ENCODE assay signal across 8 mouse cellular contexts in genomic region chr19:58454261-58455060, GRCm38 (mm10). TPM values are rescaled to one million over a fixed set of nuclear protein-coding genes. Genes with fewer than 3 reads are reported as not detected.
DNase-seq lines count a peak whose midpoint lies in the region; TF ChIP-seq lines count a peak whose summit lies in the region.

No protein-coding gene starts in this region.

- peak; percentile 19 to 33 for DNase-seq in cerebellum, adult 2 months
- no peak for DNase-seq in cerebellum, adult 9-11 months
- DNase-seq in embryonic facial prominence, embryonic 10.5 days (ENCODE audit: low spot score): peak; percentile 70
- peak; percentile 52 to 55 for DNase-seq in heart, adult 18-20 months
- peak; percentile 43 for DNase-seq in kidney, adult 2 months
- peak; percentile 76 for DNase-seq in limb, embryonic 10.5 days (ENCODE audit: low spot score)
- DNase-seq in midbrain, embryonic 10.5 days (ENCODE audit: low spot score): peak; percentile 70
- peak; percentile 30 to 77 for DNase-seq in spleen, postnatal 4 days (ENCODE audit: low spot score in 2 of 2)

- no peak overlapping the region for H3K27ac ChIP-seq in cerebellum, adult 2 months (ENCODE audit: insufficient read depth, low read length)
- H3K27ac ChIP-seq in embryonic facial prominence, embryonic 10.5 days (replicated peaks): peak overlapping the region; percentile 72
- no peak overlapping the region for H3K27ac ChIP-seq in kidney, adult 2 months (ENCODE audit: insufficient read depth, low read depth, low read length)
- peak overlapping the region; percentile 75 for H3K27ac ChIP-seq in limb, embryonic 10.5 days
- H3K27ac ChIP-seq in midbrain, embryonic 10.5 days (replicated peaks): peak overlapping the region; percentile 84

- TF ChIP-seq CTCF in cerebellum, adult 2 months (IDR thresholded peaks at IDR 0.05; ENCODE audit: borderline replicate concordance, insufficient read depth, low read depth, low read length): no peak
- no peak for TF ChIP-seq CTCF in kidney, adult 2 months (conservative IDR thresholded peaks at IDR 0.05; ENCODE audit: insufficient read depth, insufficient read length, low read depth, low read length)

- TF ChIP-seq POLR2A in cerebellum, adult 2 months (IDR thresholded peaks at IDR 0.05; ENCODE audit: borderline replicate concordance, insufficient read depth, low read length): no peak
- TF ChIP-seq POLR2A in kidney, adult 2 months (IDR thresholded peaks at IDR 0.05; ENCODE audit: low read depth, low read length): no peak

- peaks cover 12% of the 10 kb centered on the region; the same call in 1 of the 2 replicates for H3K4me1 ChIP-seq in cerebellum, adult 2 months (ENCODE audit: control insufficient read depth, insufficient read depth, low read length)
- H3K4me1 ChIP-seq in embryonic facial prominence, embryonic 10.5 days: peaks cover 65% of the 10 kb centered on the region
- H3K4me1 ChIP-seq in kidney, adult 2 months (ENCODE audit: control insufficient read depth, insufficient read depth, low read length): peaks cover 9% of the 10 kb centered on the region; the same call in 1 of the 2 replicates
- peaks cover 65% of the 10 kb centered on the region for H3K4me1 ChIP-seq in limb, embryonic 10.5 days
- H3K4me1 ChIP-seq in midbrain, embryonic 10.5 days: peaks cover 53% of the 10 kb centered on the region

- 1% methylated on average over 61 of the region's 61 CpGs for WGBS in cerebellum, adult 2 months
- WGBS in embryonic facial prominence, embryonic 10.5 days: under 1% methylated on average over 61 of the region's 61 CpGs
- WGBS in kidney, adult 2 months: under 1% methylated on average over 61 of the region's 61 CpGs
- under 1% methylated on average over 61 of the region's 61 CpGs for WGBS in limb, embryonic 10.5 days
- whole genome bisulfite sequencing in midbrain, embryonic 10.5 days: under 1% methylated on average over 61 of the region's 61 CpGs

- H3K27me3 ChIP-seq in cerebellum, adult 2 months (ENCODE audit: control insufficient read depth, insufficient read depth, low read length): peaks cover 2% of the 10 kb centered on the region; the same call in 1 of the 2 replicates
- peaks cover 96% of the 10 kb centered on the region for H3K27me3 ChIP-seq in embryonic facial prominence, embryonic 10.5 days (replicated peaks; ENCODE audit: low read depth, poor library complexity, severe bottlenecking)
- H3K27me3 ChIP-seq in kidney, adult 2 months (replicated peaks; ENCODE audit: control insufficient read depth, insufficient read depth, low read length): 0 out of 2 replicates have a peak, but pooled peaks cover 3% of the 10 kb centered on the region
- peaks cover 90% of the 10 kb centered on the region for H3K27me3 ChIP-seq in limb, embryonic 10.5 days (ENCODE audit: low read depth, poor library complexity, severe bottlenecking)
- H3K27me3 ChIP-seq in midbrain, embryonic 10.5 days (ENCODE audit: low read depth, poor library complexity, severe bottlenecking): peaks cover 86% of the 10 kb centered on the region

- no peaks in the 10 kb centered on the region for H3K9me3 ChIP-seq in embryonic facial prominence, embryonic 10.5 days
- H3K9me3 ChIP-seq in limb, embryonic 10.5 days (replicated peaks): no peaks in the 10 kb centered on the region
- H3K9me3 ChIP-seq in midbrain, embryonic 10.5 days (replicated peaks): no peaks in the 10 kb centered on the region

- H3K36me3 ChIP-seq in embryonic facial prominence, embryonic 10.5 days (replicated peaks): no peaks in the 10 kb centered on the region
- H3K36me3 ChIP-seq in kidney, adult 2 months (ENCODE audit: control insufficient read depth, insufficient read depth, low read length): no peaks in the 10 kb centered on the region
- H3K36me3 ChIP-seq in limb, embryonic 10.5 days: no peaks in the 10 kb centered on the region
- H3K36me3 ChIP-seq in midbrain, embryonic 10.5 days: no peaks in the 10 kb centered on the region

- peak overlapping the region; percentile 3 for H3K4me3 ChIP-seq in cerebellum, adult 2 months (replicated peaks; ENCODE audit: insufficient read depth, low read depth, low read length)
- peak overlapping the region; percentile 67 for H3K4me3 ChIP-seq in embryonic facial prominence, embryonic 10.5 days
- peak overlapping the region; percentile 47 for H3K4me3 ChIP-seq in kidney, adult 2 months (ENCODE audit: insufficient read depth, low read depth, low read length)
- peak overlapping the region; percentile 62 for H3K4me3 ChIP-seq in limb, embryonic 10.5 days
- H3K4me3 ChIP-seq in midbrain, embryonic 10.5 days: peak overlapping the region; percentile 67

RNA-seq across cellular contexts. Expression of gene Gfra1, which starts 1.2 kb away (rescaled TPM):
- 11.9 and 14.1 TPM in 2 replicates for polyA plus RNA-seq in cerebellum, adult 2 months (2012; rRNA removed)
- 13.4 and 15.4 TPM in 2 replicates for polyA plus RNA-seq in embryonic facial prominence, embryonic 10.5 days (2016; fragmentation: Nextera tagmentation; extraction: Ambion mirVana)
- total RNA-seq in heart, adult 18-20 months (2021): 1 to 10 TPM; 4.9 TPM
- polyA plus RNA-seq in kidney, adult 2 months (2012; rRNA removed): 6.8 and 8.4 TPM in 2 replicates
- polyA plus RNA-seq in limb, embryonic 10.5 days (2016; fragmentation: Nextera tagmentation; extraction: Ambion mirVana): 3.0 and 5.1 TPM in 2 replicates
- polyA plus RNA-seq in midbrain, embryonic 10.5 days (2016; fragmentation: Nextera tagmentation; extraction: Ambion mirVana): 22.1 and 34.3 TPM in 2 replicates

RNA-seq across cellular contexts. Expression of gene Ccdc172, which starts 57.3 kb away (rescaled TPM):
- polyA plus RNA-seq in cerebellum, adult 2 months (2012; rRNA removed): not detected in 2 replicates
- not detected in 2 replicates for polyA plus RNA-seq in embryonic facial prominence, embryonic 10.5 days (2016; fragmentation: Nextera tagmentation; extraction: Ambion mirVana)
- total RNA-seq in heart, adult 18-20 months (2021): not detected
- polyA plus RNA-seq in kidney, adult 2 months (2012; rRNA removed): not detected in 2 replicates
- polyA plus RNA-seq in limb, embryonic 10.5 days (2016; fragmentation: Nextera tagmentation; extraction: Ambion mirVana): not detected in 2 replicates
- not detected in 2 replicates for polyA plus RNA-seq in midbrain, embryonic 10.5 days (2016; fragmentation: Nextera tagmentation; extraction: Ambion mirVana)

Comparison
In these comparisons a context has a peak if more than half of its experiments do, and no peak if none do; other contexts are left out.
1. H3K27ac ChIP-seq: peak in embryonic facial prominence, embryonic 10.5 days (single experiment), limb, embryonic 10.5 days (single experiment) and midbrain, embryonic 10.5 days (single experiment); none in cerebellum, adult 2 months (single experiment) and kidney, adult 2 months (single experiment).
2. H3K4me3 ChIP-seq: peak in every context shown above with its lines; median percentile 67 in embryonic facial prominence, embryonic 10.5 days; 67 in midbrain, embryonic 10.5 days; 62 in limb, embryonic 10.5 days; 47 in kidney, adult 2 months; 3 in cerebellum, adult 2 months.